Mouse (Mus musculus) intestine, embryonic 14.5 days (tissue): ENCODE results near the gene Prok1. TPM values are rescaled to one million over a fixed set of nuclear protein-coding genes. Genes with fewer than 3 reads are reported as not detected.

Experiments
- ATAC-seq: fragments of 200-750 bp; cut with Nextera tagmentation; replicated peaks from 2 replicates; pipeline ENCODE4 v1.8.0; 2017; ENCODE audit warnings: low read depth, moderate number of reproducible peaks, moderate TSS enrichment, moderate library complexity; ENCODE audit not compliant: low FRiP score, low TSS enrichment
- DNase-seq: peaks from one replicate; pipeline ENCODE4 v3.0.0-alpha.2; 2018; ENCODE audit warnings: low spot score
- H3K27ac ChIP-seq: fragments of 300-500 bp; sonication (generic); 2 replicates; pipeline ENCODE4 v1.5.1; 2014; ENCODE audit warnings: low read depth, mild to moderate bottlenecking, control low read depth
- H3K27me3 ChIP-seq: fragments of 300-500 bp; sonication (generic); replicated peaks from 2 replicates; pipeline ENCODE4 v1.6.1; 2014; ENCODE audit warnings: low read length, control low read depth; ENCODE audit not compliant: control insufficient read depth, insufficient read depth
- H3K36me3 ChIP-seq: fragments of 300-500 bp; sonication (generic); 2 replicates; pipeline ENCODE4 v1.6.1; 2014; ENCODE audit warnings: low read length, control low read depth; ENCODE audit not compliant: control insufficient read depth, insufficient read depth
- H3K4me1 ChIP-seq: fragments of 300-500 bp; sonication (generic); replicated peaks from 2 replicates; pipeline ENCODE4 v1.6.1; 2014; ENCODE audit warnings: low read length, control low read depth, mixed read lengths; ENCODE audit not compliant: control insufficient read depth, insufficient read depth
- H3K4me2 ChIP-seq: fragments of 300-500 bp; sonication (generic); 2 replicates; pipeline ENCODE4 v1.6.1; 2014; ENCODE audit warnings: low read length
- H3K4me3 ChIP-seq: fragments of 300-500 bp; sonication (generic); 2 replicates; pipeline ENCODE4 v1.5.1; 2014; ENCODE audit warnings: low read depth, low read length, control low read depth, mixed read lengths
- H3K9ac ChIP-seq: fragments of 300-500 bp; sonication (generic); 2 replicates; pipeline ENCODE4 v1.6.1; 2014; ENCODE audit warnings: mild to moderate bottlenecking, low read length
- H3K9me3 ChIP-seq: fragments of 300-500 bp; sonication (generic); 2 replicates; pipeline ENCODE4 v1.6.1; 2016; ENCODE audit warnings: low read length, control low read depth; ENCODE audit not compliant: control insufficient read depth
- WGBS: fragments of 180-500 bp; shearing (Covaris S2); extraction: QIAGEN DNeasy Blood & Tissue Kit; methylation state at CpG from one replicate; pipeline ENCODE4 v1.1.7; 2014; 5-methylcytosine and 5-hydroxymethylcytosine counted together
- polyA plus RNA-seq: library from polyadenylated mRNA; unstranded; fragments of >200 nt; fragmentation: Nextera tagmentation; extraction: Ambion mirVana; gene quantifications from 2 replicates; pipeline ENCODE4 v1.2.1, GENCODE M21; 2014

Gene Prok1
- polyA plus RNA-seq, 1 experiment from 2014 or later, result not detected

DNA sequence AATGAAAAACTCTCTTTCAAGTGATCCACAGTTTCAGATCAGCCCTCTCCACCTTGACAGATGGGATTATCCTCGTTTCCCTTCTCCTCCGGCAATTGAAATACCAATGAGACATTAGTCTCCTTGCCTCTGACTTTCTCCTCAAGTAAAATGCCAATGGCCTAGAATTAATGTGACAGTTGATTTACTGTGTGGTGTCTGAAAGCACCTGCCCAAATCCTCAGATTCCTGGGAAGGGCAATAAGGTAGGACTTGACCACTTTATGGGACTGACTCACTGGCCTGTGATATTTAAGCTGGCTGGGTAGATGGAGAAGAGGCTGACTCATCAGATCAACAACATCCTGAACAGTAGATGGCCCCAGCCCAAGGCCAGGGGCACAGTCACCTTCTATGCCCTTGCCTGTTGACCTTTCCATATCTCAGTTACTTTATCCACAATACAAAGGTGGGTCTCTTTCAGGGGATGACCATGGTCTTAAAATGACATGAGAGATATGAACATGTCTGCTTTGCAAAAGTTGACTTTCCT, 27.4 kb upstream of the Prok1 start:
- Histone ChIP-seq H3K9me3 (no peaks in the 10 kb centered on the region), H3K9ac (no peak overlapping the region), H3K4me2 (no peak overlapping the region), H3K36me3 (no peaks in the 10 kb centered on the region), H3K27ac (no peak overlapping the region), H3K27me3 (no peaks in the 10 kb centered on the region), H3K4me3 (no peak overlapping the region), H3K4me1 (peaks cover under 1% of the 10 kb centered on the region; the same call in 1 of the 2 replicates)
- 52% methylated on average over 2 of the region's 2 CpGs for WGBS
- DNase-seq (no peak), ATAC-seq (no peak)

DNA sequence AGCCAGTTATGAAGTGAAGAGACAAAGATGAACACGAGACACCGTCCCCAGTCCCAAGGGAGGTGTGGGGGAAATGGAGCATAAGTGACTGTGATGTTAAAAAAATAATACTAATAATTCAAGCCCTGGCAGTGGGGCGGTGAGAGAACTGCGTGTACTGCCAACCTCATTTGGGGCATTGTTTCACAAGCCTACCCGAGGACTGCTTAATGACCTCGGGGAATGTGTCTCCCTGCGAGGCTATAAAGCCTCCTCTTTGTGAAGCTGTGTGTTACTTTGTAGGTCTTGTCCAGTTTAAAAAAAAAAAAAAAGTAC, 22.3 kb upstream of the Prok1 start:
- H3K9me3 ChIP-seq, result no peaks in the 10 kb centered on the region
- DNase-seq (no peak), ATAC-seq (no peak)
- H3K27me3 ChIP-seq, result no peaks in the 10 kb centered on the region
- 0 out of 2 replicates have a peak overlapping the region, but pooled peaks have one; percentile 60 for H3K27ac ChIP-seq
- H3K9ac ChIP-seq, result no peak overlapping the region
- H3K4me3 ChIP-seq, result no peak overlapping the region
- H3K4me2 ChIP-seq, result no peak overlapping the region
- 42% methylated on average over 7 of the region's 7 CpGs for WGBS
- H3K36me3 ChIP-seq, result no peaks in the 10 kb centered on the region
- peaks cover 8% of the 10 kb centered on the region; the same call in 1 of the 2 replicates for H3K4me1 ChIP-seq

DNA sequence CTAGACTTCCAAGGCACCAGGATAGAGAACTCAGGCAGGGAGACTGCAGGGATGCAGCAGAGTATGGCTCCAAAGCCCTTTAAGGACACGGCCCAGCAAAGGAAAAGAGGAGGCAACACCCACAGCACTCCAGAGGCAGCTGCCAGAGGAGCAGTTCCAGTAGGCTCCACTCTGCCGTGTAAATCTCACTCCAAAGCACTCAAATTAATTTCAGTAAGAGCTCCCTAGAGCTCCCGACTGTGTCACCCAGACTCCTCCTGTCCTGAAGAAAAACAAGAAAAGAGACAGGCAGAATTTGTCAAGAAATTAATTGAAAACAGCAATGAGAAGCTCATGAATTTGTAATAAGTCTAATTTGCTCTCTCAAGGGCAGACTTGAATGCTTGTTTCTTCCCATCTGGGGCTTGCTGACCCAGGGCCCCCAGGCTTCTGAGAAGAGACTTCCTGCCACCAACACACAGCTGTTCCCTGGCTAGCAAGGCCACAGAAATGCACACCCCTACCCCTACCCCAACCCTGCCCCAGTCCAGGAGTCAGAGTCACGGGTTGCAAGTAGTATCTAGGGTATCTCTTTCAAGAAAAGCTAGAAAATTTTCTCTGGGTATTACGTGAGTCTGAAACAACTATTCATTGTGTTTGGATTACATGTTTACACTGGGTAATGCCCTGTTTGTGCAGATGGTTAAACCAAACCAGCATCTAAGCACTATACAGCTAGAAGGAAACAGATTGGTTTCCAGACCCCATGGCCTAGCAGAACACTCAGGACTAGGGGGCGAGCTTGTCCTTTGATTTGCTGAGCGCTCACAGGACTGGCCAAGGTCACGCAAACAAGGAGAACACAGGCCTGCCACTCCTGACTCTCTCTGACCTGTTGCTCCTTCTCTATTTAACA, 21.7 kb upstream of the Prok1 start:
- Histone ChIP-seq H3K27me3 (no peaks in the 10 kb centered on the region), H3K27ac (peak overlapping the region; percentile 60; the same call in 1 of the 2 replicates), H3K4me2 (no peak overlapping the region), H3K36me3 (no peaks in the 10 kb centered on the region), H3K9me3 (no peaks in the 10 kb centered on the region), H3K4me1 (peaks cover 8% of the 10 kb centered on the region; the same call in 1 of the 2 replicates), H3K4me3 (no peak overlapping the region), H3K9ac (no peak overlapping the region)
- 34% methylated on average over 8 of the region's 8 CpGs for WGBS
- no peak for ATAC-seq
- DNase-seq, result no peak

DNA sequence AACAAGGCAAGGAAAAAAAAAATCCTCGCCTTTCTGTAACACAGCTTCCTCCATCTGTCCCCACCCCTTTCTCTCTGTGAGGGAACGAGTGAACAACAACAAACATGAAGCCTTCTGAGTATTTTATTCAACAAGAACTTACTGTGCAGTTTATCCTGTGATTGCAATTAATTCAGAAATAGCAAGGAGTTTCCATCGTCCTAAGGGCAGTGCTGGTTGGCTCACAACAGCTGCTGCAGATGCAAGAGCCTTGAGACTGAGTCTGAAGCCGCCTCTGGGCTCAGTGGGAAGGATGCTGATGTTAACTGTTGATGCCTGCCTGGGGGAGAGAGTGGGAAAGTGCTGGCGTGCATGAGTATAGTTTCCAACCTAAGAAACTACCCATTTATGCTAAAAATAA, 18.4 kb upstream of the Prok1 start:
- Histone ChIP-seq H3K36me3 (no peaks in the 10 kb centered on the region), H3K4me3 (no peak overlapping the region), H3K9me3 (no peaks in the 10 kb centered on the region), H3K4me1 (peaks cover 8% of the 10 kb centered on the region; the same call in 1 of the 2 replicates), H3K27ac (no peak overlapping the region), H3K27me3 (no peaks in the 10 kb centered on the region), H3K9ac (no peak overlapping the region), H3K4me2 (no peak overlapping the region)
- DNase-seq (no peak), ATAC-seq (no peak)
- 68% methylated on average over 5 of the region's 5 CpGs for WGBS

GRCm38 (mm10) chr3:107256724-107257123, 17.2 kb upstream of the Prok1 start:
- H3K4me3 ChIP-seq, result no peak overlapping the region
- DNase-seq, result no peak
- ATAC-seq, result no peak
- no peaks in the 10 kb centered on the region for H3K27me3 ChIP-seq
- no peak overlapping the region for H3K4me2 ChIP-seq
- H3K4me1 ChIP-seq, result peaks cover 6% of the 10 kb centered on the region; the same call in 1 of the 2 replicates
- H3K27ac ChIP-seq, result no peak overlapping the region
- no peak overlapping the region for H3K9ac ChIP-seq
- H3K9me3 ChIP-seq, result no peaks in the 10 kb centered on the region
- 35% methylated on average over 7 of the region's 7 CpGs for WGBS
- H3K36me3 ChIP-seq, result no peaks in the 10 kb centered on the region

DNA sequence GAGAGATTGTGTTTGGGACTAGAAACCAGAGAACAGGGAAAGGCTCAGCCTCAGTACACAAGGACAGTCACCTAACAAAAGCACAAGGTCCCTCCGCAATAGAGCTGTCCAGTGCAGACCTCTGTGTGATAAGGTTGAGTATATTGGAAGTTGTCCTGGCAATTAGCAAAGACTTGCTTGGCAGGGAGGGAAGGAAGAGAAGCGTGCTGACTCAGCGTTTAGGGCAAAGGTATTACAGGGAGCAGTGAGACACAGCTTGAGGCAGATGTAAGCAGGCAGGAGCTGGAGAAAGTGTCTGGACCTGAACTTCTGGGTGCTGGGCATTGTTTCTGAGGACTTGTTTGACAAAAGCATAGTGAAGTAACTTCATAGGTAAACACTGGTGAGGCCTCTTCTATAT, 16.5 kb upstream of the Prok1 start:
- H3K4me3 ChIP-seq, result no peak overlapping the region
- no peak for DNase-seq
- no peaks in the 10 kb centered on the region; the same call in 1 of the 2 replicates for H3K4me1 ChIP-seq
- H3K9ac ChIP-seq, result no peak overlapping the region
- ATAC-seq, result no peak
- H3K27me3 ChIP-seq, result no peaks in the 10 kb centered on the region
- no peak overlapping the region for H3K4me2 ChIP-seq
- H3K27ac ChIP-seq, result no peak overlapping the region
- no peaks in the 10 kb centered on the region for H3K36me3 ChIP-seq
- WGBS, result 75% methylated on average over 3 of the region's 3 CpGs
- H3K9me3 ChIP-seq, result no peaks in the 10 kb centered on the region

GRCm38 (mm10) chr3:107253925-107254324, 14.4 kb upstream of the Prok1 start:
- DNase-seq, result no peak
- no peak overlapping the region for H3K4me3 ChIP-seq
- no peak overlapping the region for H3K27ac ChIP-seq
- no peak overlapping the region for H3K4me2 ChIP-seq
- H3K27me3 ChIP-seq, result no peaks in the 10 kb centered on the region
- WGBS, result 36% methylated on average over 5 of the region's 5 CpGs
- no peaks in the 10 kb centered on the region for H3K36me3 ChIP-seq
- H3K4me1 ChIP-seq, result no peaks in the 10 kb centered on the region; the same call in 1 of the 2 replicates
- no peaks in the 10 kb centered on the region for H3K9me3 ChIP-seq
- no peak for ATAC-seq
- H3K9ac ChIP-seq, result no peak overlapping the region

DNA sequence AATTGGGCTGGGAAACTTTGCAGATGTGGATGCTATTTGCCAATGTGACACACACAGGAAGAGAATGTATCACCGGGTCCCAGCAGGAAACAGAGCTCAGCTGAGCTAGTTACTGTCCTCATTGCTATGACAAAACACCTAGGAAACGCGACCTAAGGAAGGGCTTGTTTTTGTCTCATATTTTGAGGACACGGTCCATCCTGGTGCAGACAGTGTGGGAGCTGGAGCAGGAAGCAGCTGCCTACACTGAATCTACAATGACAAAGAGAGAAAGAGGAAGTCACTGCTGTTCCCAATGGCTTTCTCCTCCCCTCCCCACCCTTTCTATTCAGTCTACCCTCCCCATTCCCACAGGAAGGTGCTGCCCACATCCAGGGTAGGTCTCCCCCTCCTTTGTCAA, 12.5 kb upstream of the Prok1 start:
- WGBS, result 61% methylated on average over 4 of the region's 4 CpGs
- H3K4me2 ChIP-seq, result no peak overlapping the region
- H3K27me3 ChIP-seq, result no peaks in the 10 kb centered on the region
- no peaks in the 10 kb centered on the region for H3K9me3 ChIP-seq
- no peaks in the 10 kb centered on the region for H3K36me3 ChIP-seq
- no peak overlapping the region for H3K4me3 ChIP-seq
- no peaks in the 10 kb centered on the region; the same call in 1 of the 2 replicates for H3K4me1 ChIP-seq
- DNase-seq (no peak), ATAC-seq (no peak)
- H3K9ac ChIP-seq, result no peak overlapping the region
- no peak overlapping the region for H3K27ac ChIP-seq
